Mouse (Mus musculus) spleen, adult 2 months (tissue): ENCODE results near the gene Ap2a2. TPM values are rescaled to one million over a fixed set of nuclear protein-coding genes. Genes with fewer than 3 reads are reported as not detected.

ENCODE experiments used
- DNase-seq, 2 experiments: peaks; one replicate each; pipeline versions ENCODE4 v3.0.0 to v3.0.0-alpha.2; 2012 to 2021; ENCODE audit warnings: low spot score in 2 of 2, low read depth in 1 of 2
- H3K27ac ChIP-seq: fragments of 200-500 bp; 2 replicates; pipeline ENCODE4 v1.5.1; 2012; ENCODE audit warnings: low read length, inconsistent platforms; ENCODE audit not compliant: insufficient read depth
- H3K27me3 ChIP-seq: fragments of 200-500 bp; 2 replicates; pipeline ENCODE4 v1.6.1; 2012; ENCODE audit warnings: mild to moderate bottlenecking, moderate library complexity, low read length, inconsistent platforms; ENCODE audit not compliant: control insufficient read depth, insufficient read depth
- H3K36me3 ChIP-seq: fragments of 200-500 bp; 2 replicates; pipeline ENCODE4 v1.6.1; 2012; ENCODE audit warnings: mild to moderate bottlenecking, low read length, inconsistent platforms; ENCODE audit not compliant: control insufficient read depth, insufficient read depth
- H3K4me1 ChIP-seq: fragments of 200-500 bp; 2 replicates; pipeline ENCODE4 v1.6.1; 2011; ENCODE audit warnings: inconsistent platforms; ENCODE audit not compliant: control insufficient read depth, insufficient read depth, insufficient read length
- H3K4me3 ChIP-seq: fragments of 200-500 bp; 2 replicates; pipeline ENCODE4 v1.5.1; 2011; ENCODE audit warnings: mild to moderate bottlenecking, inconsistent platforms; ENCODE audit not compliant: insufficient read depth, insufficient read length; ENCODE audit errors: extremely low read depth
- CTCF ChIP-seq: fragments of 200-500 bp; IDR thresholded peaks from 2 replicates; pipeline ENCODE4 v1.5.1; 2011; ENCODE audit warnings: mild to moderate bottlenecking, inconsistent platforms; ENCODE audit not compliant: insufficient read depth, insufficient read length, insufficient replicate concordance; ENCODE audit errors: extremely low read depth
- POLR2A ChIP-seq: fragments of 200-500 bp; IDR thresholded peaks from 2 replicates; pipeline ENCODE4 v1.6.1; 2011; ENCODE audit warnings: low read depth, low read length, inconsistent platforms
- WGBS: fragments of 180-500 bp; shearing (Covaris S2); methylation state at CpG from one replicate; pipeline ENCODE4 v1.1.7; 2018; 5-methylcytosine and 5-hydroxymethylcytosine counted together
- polyA plus RNA-seq: library from polyadenylated mRNA; depleted of rRNA; stranded (reverse); fragments of >200 nt; gene quantifications from 2 replicates; pipeline ENCODE4 v1.2.3, GENCODE M21; 2012

The Ap2a2 gene
- polyA plus RNA-seq, 1 experiment = 26.3 TPM

- H3K36me3 ChIP-seq = peaks cover 9% of the 10 kb centered on the region; the same call in 1 of the 2 replicates
- no peak overlapping the region for H3K4me3 ChIP-seq
- TF ChIP-seq CTCF (peak; percentile 80; the same call in 1 of the 2 replicates), POLR2A (no peak)
- DNase-seq = peak; percentile 67 to 82
- no peaks in the 10 kb centered on the region for H3K27me3 ChIP-seq
- no peak overlapping the region for H3K27ac ChIP-seq
- 61% methylated on average over 6 of the region's 6 CpGs for WGBS
- H3K4me1 ChIP-seq = no peaks in the 10 kb centered on the region
These were observed 37.0 kb upstream of the Ap2a2 start for GRCm38 (mm10) chr7:141524760-141525579.

GRCm38 (mm10) chr7:141525580-141525925, 36.4 kb upstream of the Ap2a2 start:
- no peaks in the 10 kb centered on the region for H3K27me3 ChIP-seq
- H3K4me1 ChIP-seq = no peaks in the 10 kb centered on the region
- no peak overlapping the region for H3K4me3 ChIP-seq
- TF ChIP-seq POLR2A (no peak), CTCF (no peak)
- DNase-seq = no peak
- H3K27ac ChIP-seq = no peak overlapping the region
- WGBS = 97% methylated on average over 4 of the region's 4 CpGs
- H3K36me3 ChIP-seq = peaks cover 9% of the 10 kb centered on the region; the same call in 1 of the 2 replicates

- Histone ChIP-seq H3K4me1 (peaks cover 13% of the 10 kb centered on the region; the same call in 1 of the 2 replicates), H3K4me3 (no peak overlapping the region)
- 68% methylated on average over 1 of the region's 1 CpGs for WGBS
These were observed 26.4 kb upstream of the Ap2a2 start for GRCm38 (mm10) chr7:141535570-141535969.

GRCm38 (mm10) chr7:141538852-141539555, 23.0 kb upstream of the Ap2a2 start:
- Histone ChIP-seq H3K4me1 (peaks cover 16% of the 10 kb centered on the region; the same call in 1 of the 2 replicates), H3K36me3 (no peaks in the 10 kb centered on the region), H3K27ac (peak overlapping the region; percentile 70), H3K27me3 (no peaks in the 10 kb centered on the region), H3K4me3 (peak overlapping the region; percentile 94)
- TF ChIP-seq CTCF (no peak), POLR2A (no peak)
- no peak for DNase-seq
- 10% methylated on average over 18 of the region's 18 CpGs for WGBS

More at GRCm38 (mm10) chr7:141535570-141535969, 26.4 kb upstream of the Ap2a2 start:
- no peak for DNase-seq
- H3K27me3 ChIP-seq = no peaks in the 10 kb centered on the region
- H3K36me3 ChIP-seq = no peaks in the 10 kb centered on the region
- H3K27ac ChIP-seq = no peak overlapping the region
- TF ChIP-seq CTCF (no peak), POLR2A (no peak)

GRCm38 (mm10) chr7:141539556-141540311, 22.2 kb upstream of the Ap2a2 start, which contains the start of gene Chid1:
Gene Chid1, minus strand, starts transcription at chr7:141539857.
- Histone ChIP-seq H3K27me3 (no peaks in the 10 kb centered on the region), H3K27ac (peak within 1 kb of the TSS; percentile 70), H3K4me1 (peaks cover 16% of the 10 kb centered on the region; the same call in 1 of the 2 replicates), H3K36me3 (no peaks in the 10 kb centered on the region), H3K4me3 (peak within 1 kb of the TSS; percentile 94)
- 1% methylated on average over 46 of the region's 46 CpGs for WGBS
- peak; percentile 90 to 98 for DNase-seq
- TF ChIP-seq POLR2A = peak; percentile 73
- no peak for TF ChIP-seq CTCF

- WGBS = 21% methylated on average over 13 of the region's 13 CpGs
- TF ChIP-seq CTCF = no peak
- no peak for TF ChIP-seq POLR2A
- Histone ChIP-seq H3K4me3 (peak overlapping the region; percentile 71), H3K27ac (peak overlapping the region; percentile 65), H3K36me3 (no peaks in the 10 kb centered on the region), H3K4me1 (peaks cover 16% of the 10 kb centered on the region; the same call in 1 of the 2 replicates), H3K27me3 (no peaks in the 10 kb centered on the region)
- DNase-seq = peak in 1 of 2 experiments; percentile 45
These were observed 21.5 kb upstream of the Ap2a2 start for GRCm38 (mm10) chr7:141540312-141541081.
